Mouse (Mus musculus): Measurements from ENCODE around the gene Cmklr1. TPM values are rescaled to one million over a fixed set of nuclear protein-coding genes. Genes with fewer than 3 reads are reported as not detected.

The Cmklr1 gene
- total RNA-seq, 2 experiments from 2014 or later = 1.9 to 2.2 TPM

GRCm38 (mm10) chr5:113654821-113655220 lies 4.6 kb upstream of the Cmklr1 start:
- ATAC-seq (ENCODE audit: poor library complexity, severe bottlenecking) = no peak

- no peak for ATAC-seq (ENCODE audit: poor library complexity, severe bottlenecking)
These were observed 4.0 kb upstream of the Cmklr1 start for GRCm38 (mm10) chr5:113654206-113654605.

- no peak for ATAC-seq (ENCODE audit: poor library complexity, severe bottlenecking)
These were observed 2.0 kb upstream of the Cmklr1 start for GRCm38 (mm10) chr5:113652215-113652614.

- ATAC-seq (ENCODE audit: poor library complexity, severe bottlenecking) = peak; percentile 56
These were observed 1.5 kb downstream of the Cmklr1 start for GRCm38 (mm10) chr5:113648647-113649211.

- peak; percentile 24 for ATAC-seq (ENCODE audit: poor library complexity, severe bottlenecking)
These were observed 3.1 kb downstream of the Cmklr1 start for GRCm38 (mm10) chr5:113647141-113647540.

- peak; percentile 81 for ATAC-seq (ENCODE audit: poor library complexity, severe bottlenecking)
These were observed 5.7 kb downstream of the Cmklr1 start for GRCm38 (mm10) chr5:113644520-113644919.

GRCm38 (mm10) chr5:113643107-113643848 lies 6.9 kb downstream of the Cmklr1 start:
- peak; percentile 58 for ATAC-seq (ENCODE audit: poor library complexity, severe bottlenecking)

- ATAC-seq (ENCODE audit: poor library complexity, severe bottlenecking) = no peak
These were observed 9.2 kb downstream of the Cmklr1 start for GRCm38 (mm10) chr5:113641066-113641465.

GRCm38 (mm10) chr5:113639126-113639525 lies 11.1 kb downstream of the Cmklr1 start:
- no peak for ATAC-seq (ENCODE audit: poor library complexity, severe bottlenecking)

GRCm38 (mm10) chr5:113638055-113638454 lies 12.2 kb downstream of the Cmklr1 start:
- no peak for ATAC-seq (ENCODE audit: poor library complexity, severe bottlenecking)

GRCm38 (mm10) chr5:113637631-113638030 lies 12.6 kb downstream of the Cmklr1 start:
- ATAC-seq (ENCODE audit: poor library complexity, severe bottlenecking) = no peak

GRCm38 (mm10) chr5:113635861-113636565 lies 14.2 kb downstream of the Cmklr1 start:
- ATAC-seq (ENCODE audit: poor library complexity, severe bottlenecking) = no peak

- ATAC-seq (ENCODE audit: poor library complexity, severe bottlenecking) = peak; percentile 50
These were observed 15.2 kb downstream of the Cmklr1 start for GRCm38 (mm10) chr5:113634887-113635610.

GRCm38 (mm10) chr5:113634024-113634651 lies 16.1 kb downstream of the Cmklr1 start:
- peak; percentile 60 for ATAC-seq (ENCODE audit: poor library complexity, severe bottlenecking)

- no peak for ATAC-seq (ENCODE audit: poor library complexity, severe bottlenecking)
These were observed 17.1 kb downstream of the Cmklr1 start for GRCm38 (mm10) chr5:113633037-113633714.

- no peak for ATAC-seq (ENCODE audit: poor library complexity, severe bottlenecking)
These were observed 20.1 kb downstream of the Cmklr1 start for GRCm38 (mm10) chr5:113630116-113630515.

GRCm38 (mm10) chr5:113629248-113629647 lies 21.0 kb downstream of the Cmklr1 start:
- ATAC-seq (ENCODE audit: poor library complexity, severe bottlenecking) = no peak

- ATAC-seq (ENCODE audit: poor library complexity, severe bottlenecking) = no peak
These were observed 22.3 kb downstream of the Cmklr1 start for GRCm38 (mm10) chr5:113627820-113628437.

GRCm38 (mm10) chr5:113626991-113627390 lies 23.2 kb downstream of the Cmklr1 start:
- no peak for ATAC-seq (ENCODE audit: poor library complexity, severe bottlenecking)

GRCm38 (mm10) chr5:113626352-113626751 lies 23.9 kb downstream of the Cmklr1 start:
- peak; percentile 85 for ATAC-seq (ENCODE audit: poor library complexity, severe bottlenecking)
